Mouse (Mus musculus): Measurements from ENCODE around the gene Kifc3.

DNA sequence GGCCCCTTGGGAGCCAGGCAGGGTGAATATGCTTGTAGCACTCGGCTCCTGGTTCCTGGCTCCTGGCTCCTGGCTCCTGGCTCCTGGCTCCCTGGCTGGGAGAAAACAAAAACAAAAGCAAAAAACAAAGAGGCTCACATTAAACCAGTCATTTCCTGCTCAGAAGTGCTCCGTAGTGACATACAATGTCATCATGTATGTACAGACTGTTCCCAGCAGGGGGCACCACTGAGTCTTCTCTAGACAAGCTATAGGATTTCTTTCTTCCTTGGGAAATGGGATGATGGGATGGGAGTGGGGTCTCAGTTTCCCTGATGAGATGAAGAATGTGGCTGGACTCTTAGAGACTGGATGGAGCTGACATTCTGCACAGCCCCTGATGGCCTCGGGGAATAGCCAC is 135.0 kb downstream of the Kifc3 start:
- no peak for TF ChIP-seq CTCF (IDR thresholded peaks at IDR 0.05; ENCODE audit: control insufficient read depth, insufficient read depth, low read length)
- no peak for TF ChIP-seq POLR2A (IDR thresholded peaks at IDR 0.05; ENCODE audit: borderline replicate concordance, control insufficient read depth, low read depth, low read length)
